Mouse (Mus musculus) gastrocnemius, adult 2 months (tissue): ENCODE measurements around the gene Plcxd2. TPM values are rescaled to one million over a fixed set of nuclear protein-coding genes. Genes with fewer than 3 reads are reported as not detected.

ENCODE experiments used
- DNase-seq: peaks from one replicate; pipeline ENCODE4 v3.0.0; 2022
- H3K27ac ChIP-seq: fragments of 200-600 bp; 2 replicates; pipeline ENCODE4 v1.8.1; 2022; ENCODE audit warnings: mild to moderate bottlenecking
- H3K4me3 ChIP-seq: fragments of 200-600 bp; 2 replicates; pipeline ENCODE4 v1.8.1; 2022; ENCODE audit warnings: mild to moderate bottlenecking, moderate library complexity
- CTCF ChIP-seq: fragments of 200-600 bp; IDR thresholded peaks from 2 replicates; pipeline ENCODE4 v1.8.1; 2022; ENCODE audit warnings: antibody characterized with exemption, mild to moderate bottlenecking, moderate library complexity
- intact Hi-C: fragments of 180-260 bp; cut with DNase I; formaldehyde crosslinking; loops from one replicate; pipeline ENCODE4 v1.15.1; 2025
- total RNA-seq, 2 experiments: library from RNA; stranded (reverse); gene quantifications; 2 replicates each; pipeline ENCODE4 v1.2.3; 2021

Plcxd2 gene
- total RNA-seq, 2 experiments from 2014 or later = 0.17 to 0.23 TPM

- intact Hi-C loops = no loop called here
- no peak overlapping the region for H3K27ac ChIP-seq
- no peak overlapping the region for H3K4me3 ChIP-seq
- no peak for DNase-seq
- TF ChIP-seq CTCF = no peak
Measured at GRCm38 (mm10) chr16:46008766-46009165, 1.3 kb downstream of the Plcxd2 start.

- no peak for DNase-seq
- intact Hi-C loops = no loop called here
- Histone ChIP-seq H3K4me3 (no peak overlapping the region), H3K27ac (no peak overlapping the region)
- TF ChIP-seq CTCF = no peak
Measured at GRCm38 (mm10) chr16:46008036-46008605, 1.9 kb downstream of the Plcxd2 start.

- no peak for DNase-seq
- Histone ChIP-seq H3K27ac (no peak overlapping the region), H3K4me3 (no peak overlapping the region)
- intact Hi-C loops = no loop called here
- no peak for TF ChIP-seq CTCF
Measured at GRCm38 (mm10) chr16:46006261-46006660, 3.8 kb downstream of the Plcxd2 start.

GRCm38 (mm10) chr16:46001550-46002166, 8.4 kb downstream of the Plcxd2 start:
- DNase-seq = no peak
- Histone ChIP-seq H3K27ac (no peak overlapping the region), H3K4me3 (no peak overlapping the region)
- intact Hi-C loops = no loop called here
- TF ChIP-seq CTCF = no peak

- no peak for TF ChIP-seq CTCF
- intact Hi-C loops = no loop called here
- Histone ChIP-seq H3K4me3 (no peak overlapping the region), H3K27ac (no peak overlapping the region)
- no peak for DNase-seq
Measured at GRCm38 (mm10) chr16:46000976-46001375, 9.0 kb downstream of the Plcxd2 start.

- intact Hi-C loops = no loop called here
- H3K4me3 ChIP-seq = no peak overlapping the region
- H3K27ac ChIP-seq = no peak overlapping the region
- TF ChIP-seq CTCF = no peak
- DNase-seq = no peak
Measured at GRCm38 (mm10) chr16:45999374-46000191, 10.4 kb downstream of the Plcxd2 start.

GRCm38 (mm10) chr16:45998231-45998630, 11.8 kb downstream of the Plcxd2 start:
- Histone ChIP-seq H3K27ac (no peak overlapping the region), H3K4me3 (no peak overlapping the region)
- TF ChIP-seq CTCF = no peak
- no peak for DNase-seq
- intact Hi-C loops = no loop called here

- DNase-seq = no peak
- peak; percentile 39 for TF ChIP-seq CTCF
- Histone ChIP-seq H3K27ac (no peak overlapping the region), H3K4me3 (no peak overlapping the region)
- intact Hi-C loops = loop anchor here (5.0 kb wide), 1 partner anchor 106 kb away; no protein-coding TSS in a partner anchor
Measured at GRCm38 (mm10) chr16:45990901-45991676, 18.9 kb downstream of the Plcxd2 start.

- no peak for DNase-seq
- no peak for TF ChIP-seq CTCF
- H3K27ac ChIP-seq = no peak overlapping the region
- no peak overlapping the region for H3K4me3 ChIP-seq
- intact Hi-C loops = no loop called here
Measured at GRCm38 (mm10) chr16:45986236-45986635, 23.8 kb downstream of the Plcxd2 start.

- peak; percentile 42 for DNase-seq
- TF ChIP-seq CTCF = no peak
- intact Hi-C loops = no loop called here
- no peak overlapping the region for H3K27ac ChIP-seq
- no peak overlapping the region for H3K4me3 ChIP-seq
Measured at GRCm38 (mm10) chr16:45984610-45985606, 25.1 kb downstream of the Plcxd2 start.

GRCm38 (mm10) chr16:45976251-45976650, 33.8 kb downstream of the Plcxd2 start:
- intact Hi-C loops = no loop called here
- no peak for DNase-seq
- H3K4me3 ChIP-seq = no peak overlapping the region
- no peak for TF ChIP-seq CTCF
- no peak overlapping the region for H3K27ac ChIP-seq
